ENCODE assay signal across 18 mouse cellular contexts in genomic region chr9:90275500-90275899, GRCm38 (mm10). TPM values are rescaled to one million over a fixed set of nuclear protein-coding genes. Genes with fewer than 3 reads are reported as not detected.
DNase-seq lines count a peak whose midpoint lies in the region; ATAC-seq and TF ChIP-seq lines count a peak whose summit lies in the region.
"Had no signal": no experiment of that assay in that cellular context is flagged by ENCODE, and none has a peak within 500 bp of the region (broad histone marks: within the 10 kb centered on the region; RNA-seq: fewer than 3 reads in every experiment).

No protein-coding gene starts in this region.

- H3K9ac ChIP-seq in liver, embryonic 15.5 days, result no peak overlapping the region
- H3K9ac ChIP-seq in limb, embryonic 15.5 days, result no peak overlapping the region
- H3K9ac ChIP-seq: embryonic facial prominence, embryonic 13.5 days; heart, embryonic 13.5 days; lung, embryonic 14.5 days had no signal

- WGBS in liver, embryonic 15.5 days (ENCODE audit: insufficient replicate concordance), result 53% methylated on average over 2 of the region's 2 CpGs
- WGBS in limb, embryonic 15.5 days, result 53% methylated on average over 2 of the region's 2 CpGs
- WGBS in thymus, adult 2 months, result 91% methylated on average over 2 of the region's 2 CpGs

- no peaks in the 10 kb centered on the region for H3K9me3 ChIP-seq in liver, embryonic 15.5 days (replicated peaks)
- no peaks in the 10 kb centered on the region for H3K9me3 ChIP-seq in limb, embryonic 15.5 days
- H3K9me3 ChIP-seq: embryonic facial prominence, embryonic 13.5 days; forebrain, embryonic 10.5 days; heart, embryonic 13.5 days had no signal

- no peak for ATAC-seq in liver, embryonic 15.5 days (ENCODE audit: insufficient read depth)
- ATAC-seq in limb, embryonic 15.5 days (ENCODE audit: insufficient number of reproducible peaks, low FRiP score, low TSS enrichment, low read depth), result 0 out of 2 replicates have a peak, but pooled peaks have one; percentile 21
- ATAC-seq in megakaryocyte progenitor cell, adult 5-6 weeks (replicated peaks; ENCODE audit: poor library complexity), result no peak
- ATAC-seq: hindbrain, postnatal 0 days; Patski had no signal

- H3K27ac ChIP-seq in liver, embryonic 15.5 days (replicated peaks), result peak overlapping the region; percentile 67; the same call in 1 of the 2 replicates
- H3K27ac ChIP-seq in limb, embryonic 15.5 days, result no peak overlapping the region
- H3K27ac ChIP-seq in thymus, adult 2 months (ENCODE audit: control insufficient read depth, insufficient read depth, low read length), result no peak overlapping the region
- H3K27ac ChIP-seq: embryonic facial prominence, embryonic 13.5 days; forebrain, embryonic 10.5 days; heart, embryonic 13.5 days; hindbrain, postnatal 0 days had no signal

- no peak for DNase-seq in liver
- peak; percentile 57 for DNase-seq in lung, postnatal 14 days
- DNase-seq in cerebellum, postnatal 4 days (ENCODE audit: low spot score in 2 of 2), result no peak
- DNase-seq in thymus, adult 2 months, result no peak
- DNase-seq: B cell, adult 2 months; heart, postnatal 4 days; lung, embryonic 14.5 days; midbrain, embryonic 14.5 days; right cerebral cortex, postnatal 14 days; thymus, postnatal 25 days had no signal

- no peak for TF ChIP-seq CTCF in thymus, adult 2 months (IDR thresholded peaks at IDR 0.05; ENCODE audit: borderline replicate concordance, control insufficient read depth, extremely low read depth, insufficient read depth, low read length, poor library complexity)

- H3K36me3 ChIP-seq in liver, embryonic 15.5 days (replicated peaks), result no peaks in the 10 kb centered on the region
- H3K36me3 ChIP-seq in limb, embryonic 15.5 days, result no peaks in the 10 kb centered on the region
- H3K36me3 ChIP-seq in thymus, adult 2 months (ENCODE audit: control insufficient read depth, insufficient read depth, low read length), result no peaks in the 10 kb centered on the region
- H3K36me3 ChIP-seq: embryonic facial prominence, embryonic 13.5 days; forebrain, embryonic 10.5 days; heart, embryonic 13.5 days had no signal

- H3K4me3 ChIP-seq in liver, embryonic 15.5 days (replicated peaks), result no peak overlapping the region
- H3K4me3 ChIP-seq in limb, embryonic 15.5 days, result no peak overlapping the region
- no peak overlapping the region for H3K4me3 ChIP-seq in thymus, adult 2 months (ENCODE audit: control insufficient read depth, insufficient read depth, low read length)
- H3K4me3 ChIP-seq: embryonic facial prominence, embryonic 13.5 days; forebrain, embryonic 10.5 days; heart, embryonic 13.5 days had no signal

- H3K4me2 ChIP-seq in liver, embryonic 15.5 days, result no peak overlapping the region
- no peak overlapping the region for H3K4me2 ChIP-seq in limb, embryonic 15.5 days
- H3K4me2 ChIP-seq: embryonic facial prominence, embryonic 13.5 days; heart, embryonic 13.5 days; lung, embryonic 14.5 days had no signal

- no peaks in the 10 kb centered on the region for H3K27me3 ChIP-seq in liver, embryonic 15.5 days
- H3K27me3 ChIP-seq in limb, embryonic 15.5 days, result no peaks in the 10 kb centered on the region
- no peaks in the 10 kb centered on the region for H3K27me3 ChIP-seq in thymus, adult 2 months (ENCODE audit: control insufficient read depth, insufficient read depth, low read length)
- H3K27me3 ChIP-seq: embryonic facial prominence, embryonic 13.5 days; heart, embryonic 13.5 days had no signal

- TF ChIP-seq POLR2A in thymus, adult 2 months (IDR thresholded peaks at IDR 0.05; ENCODE audit: control insufficient read depth, extremely low read depth, insufficient read depth, low read length, poor library complexity), result no peak

- peaks cover 64% of the 10 kb centered on the region for H3K4me1 ChIP-seq in liver, embryonic 15.5 days (replicated peaks)
- peaks cover 5% of the 10 kb centered on the region; the same call in 1 of the 2 replicates for H3K4me1 ChIP-seq in limb, embryonic 15.5 days
- H3K4me1 ChIP-seq in thymus, adult 2 months (replicated peaks; ENCODE audit: control insufficient read depth, insufficient read depth, low read length), result no peaks in the 10 kb centered on the region
- H3K4me1 ChIP-seq: embryonic facial prominence, embryonic 13.5 days; forebrain, embryonic 10.5 days had no signal

RNA-seq across cellular contexts. Expression of gene Tbc1d2b, which starts 4.9 kb away (rescaled TPM):
- 7.7 and 9.1 TPM in 2 replicates for polyA plus RNA-seq in liver, embryonic 15.5 days (2015; fragmentation: Nextera tagmentation; extraction: Ambion mirVana)
- 14.6 and 16.3 TPM in 2 replicates for polyA plus RNA-seq in limb, embryonic 15.5 days (2015; fragmentation: Nextera tagmentation; extraction: Ambion mirVana)
- 49.8 and 51.4 TPM in 2 replicates for total RNA-seq in megakaryocyte progenitor cell, adult 5-6 weeks (2015)
- total RNA-seq in megakaryocyte progenitor cell, adult 5-6 weeks (2017), result 46.2 and 56.7 TPM in 2 replicates
- polyA plus RNA-seq in thymus, adult 2 months (2012; rRNA removed), result 54.5 and 59.1 TPM in 2 replicates
